Mouse (Mus musculus): ENCODE results near the gene Inpp5f.

DNA sequence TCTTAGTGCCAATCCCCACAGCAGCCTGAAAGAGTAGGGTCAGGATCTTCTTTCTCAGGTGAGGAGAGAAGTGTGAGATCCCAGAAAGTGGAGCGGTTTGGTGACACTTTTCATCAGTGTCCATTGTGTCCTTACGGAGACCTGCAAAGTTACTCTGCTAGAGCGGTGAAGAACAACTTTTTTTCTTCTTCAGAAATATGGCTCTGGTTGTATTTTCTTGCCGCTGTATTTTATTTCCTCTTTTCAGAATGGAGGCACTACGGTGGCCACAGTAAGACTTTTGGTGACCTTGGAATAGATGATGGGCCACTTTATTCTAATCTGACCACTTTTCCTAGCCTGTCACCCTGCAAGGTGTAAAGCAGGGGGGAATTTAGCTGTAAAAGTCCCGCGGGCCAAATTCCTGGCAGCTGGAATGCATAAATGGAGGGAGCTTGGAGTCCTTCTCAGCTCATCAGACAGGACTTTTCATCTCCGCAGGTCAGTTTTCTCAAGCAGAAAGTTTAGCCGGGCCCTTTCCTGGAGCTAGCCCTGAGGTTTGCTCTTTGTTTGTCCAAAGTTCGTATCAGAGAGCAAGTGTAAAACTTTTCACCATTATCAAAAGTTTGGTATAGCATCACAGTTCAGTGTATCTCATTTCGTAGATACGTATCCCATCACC lies 1.5 kb downstream of the Inpp5f start:
- no peak for TF ChIP-seq POLR2A (IDR thresholded peaks at IDR 0.05; ENCODE audit: insufficient read depth, low read depth, low read length)
- no peak for TF ChIP-seq EP300 (IDR thresholded peaks at IDR 0.05; ENCODE audit: insufficient read depth, low read depth, low read length)

Measured in heart, adult 2 months (tissue).